Mouse (Mus musculus) heart, postnatal 0 days (tissue): ENCODE results near the gene Stx8. TPM values are rescaled to one million over a fixed set of nuclear protein-coding genes. Genes with fewer than 3 reads are reported as not detected.

Experiments
- ATAC-seq: fragments of 200-750 bp; cut with Nextera tagmentation; 2 replicates; pipeline ENCODE4 v1.8.0; 2017; ENCODE audit warnings: low read depth, moderate number of reproducible peaks, moderate library complexity; ENCODE audit not compliant: insufficient read depth
- DNase-seq: peaks from one replicate; pipeline ENCODE4 v3.0.0-alpha.2; 2016; ENCODE audit warnings: low spot score
- H3K27ac ChIP-seq: fragments of 300-500 bp; sonication (generic); 2 replicates; pipeline ENCODE4 v1.5.1; 2014; ENCODE audit warnings: low read depth, mild to moderate bottlenecking
- H3K27me3 ChIP-seq: fragments of 300-500 bp; sonication (generic); 2 replicates; pipeline ENCODE4 v1.6.1; 2014; ENCODE audit warnings: low read length, mixed read lengths; ENCODE audit not compliant: control insufficient read depth, insufficient read depth
- H3K36me3 ChIP-seq: fragments of 300-500 bp; sonication (generic); replicated peaks from 2 replicates; pipeline ENCODE4 v1.6.1; 2014; ENCODE audit warnings: low read length, mixed read lengths; ENCODE audit not compliant: control insufficient read depth, insufficient read depth
- H3K4me1 ChIP-seq: fragments of 300-500 bp; sonication (generic); 2 replicates; pipeline ENCODE4 v1.6.1; 2014; ENCODE audit warnings: antibody characterized with exemption; ENCODE audit not compliant: control insufficient read depth, insufficient read depth
- H3K4me2 ChIP-seq: fragments of 300-500 bp; sonication (generic); 2 replicates; pipeline ENCODE4 v1.6.1; 2014; ENCODE audit warnings: low read depth, mild to moderate bottlenecking, low read length, moderate library complexity
- H3K4me3 ChIP-seq: fragments of 300-500 bp; sonication (generic); 2 replicates; pipeline ENCODE4 v1.5.1; 2014; ENCODE audit warnings: low read depth, low read length
- H3K9ac ChIP-seq: fragments of 300-500 bp; sonication (generic); replicated peaks from 2 replicates; pipeline ENCODE4 v1.6.1; 2014; ENCODE audit warnings: low read depth, low read length, mixed read lengths
- H3K9me3 ChIP-seq: fragments of 300-500 bp; sonication (generic); replicated peaks from 2 replicates; pipeline ENCODE4 v1.6.1; 2016; ENCODE audit warnings: low read length; ENCODE audit not compliant: control insufficient read depth
- CTCF ChIP-seq: IDR thresholded peaks from 2 replicates; pipeline ENCODE4 v1.5.1; 2016; ENCODE audit warnings: antibody characterized with exemption, control low read depth, low read depth
- EP300 ChIP-seq: IDR thresholded peaks from 2 replicates; pipeline ENCODE4 v1.6.1; 2016; ENCODE audit warnings: antibody characterized with exemption, low read depth
- WGBS: fragments of 180-500 bp; shearing (Covaris S2); extraction: QIAGEN DNeasy Blood & Tissue Kit; methylation state at CpG from one replicate; pipeline ENCODE4 v1.1.7; 2014; 5-methylcytosine and 5-hydroxymethylcytosine counted together
- polyA plus RNA-seq: library from polyadenylated mRNA; unstranded; fragments of >200 nt; fragmentation: Nextera tagmentation; extraction: Ambion mirVana; gene quantifications from 2 replicates; pipeline ENCODE4 v1.2.1, GENCODE M21; 2015
- total RNA-seq: library from RNA; depleted of rRNA; stranded (reverse); fragments of >200 nt; gene quantifications from 2 replicates; pipeline ENCODE4 v1.2.3, GENCODE M21; 2014; ENCODE audit warnings: low replicate concordance

The Stx8 gene
- total and polyA plus RNA-seq, 2 experiments from 2014 or later, result 15.9 to 69.0 TPM

DNA sequence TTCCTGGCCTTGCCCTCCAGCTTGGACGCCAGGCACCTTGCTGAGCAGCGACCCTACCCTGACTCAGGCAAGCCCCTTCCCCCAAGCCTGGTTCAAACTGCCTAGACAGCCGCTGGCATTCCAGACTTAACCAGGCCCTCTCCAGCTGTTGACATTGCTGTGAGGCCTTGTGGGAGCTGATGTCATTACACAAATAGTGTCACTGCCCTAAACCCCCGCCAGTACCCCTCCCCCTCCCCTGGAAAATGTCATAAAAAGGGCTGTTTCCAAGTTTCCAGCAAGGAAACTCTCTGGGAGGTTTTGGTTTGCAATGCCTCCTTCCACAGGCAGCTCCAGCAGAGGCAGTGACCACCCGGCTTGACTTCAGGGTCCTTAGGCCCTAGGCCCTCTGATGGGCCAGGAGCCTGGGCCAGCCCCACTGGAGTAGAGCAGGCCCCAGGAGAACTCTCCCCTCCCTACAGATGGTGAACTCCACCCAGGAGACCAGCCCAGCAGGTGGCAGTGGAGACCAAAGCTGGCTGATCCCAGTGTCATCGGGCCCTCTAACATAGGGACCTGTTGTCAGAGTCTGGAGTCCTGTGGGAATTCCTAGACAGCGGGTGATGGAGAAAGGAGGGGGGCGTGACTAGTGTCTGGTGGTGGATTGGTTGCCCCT lies 246.1 kb downstream of the Stx8 start:
- Histone ChIP-seq H3K9ac (no peak overlapping the region), H3K9me3 (no peaks in the 10 kb centered on the region), H3K36me3 (0 out of 2 replicates have a peak, but pooled peaks cover 4% of the 10 kb centered on the region), H3K27ac (peak overlapping the region; percentile 62), H3K4me1 (0 out of 2 replicates have a peak, but pooled peaks cover 18% of the 10 kb centered on the region), H3K27me3 (no peaks in the 10 kb centered on the region), H3K4me2 (no peak overlapping the region), H3K4me3 (no peak overlapping the region)
- 37% methylated on average over 8 of the region's 8 CpGs for WGBS
- TF ChIP-seq CTCF, result peak; percentile 68
- TF ChIP-seq EP300, result 0 out of 2 replicates have a peak, but pooled peaks have one; percentile 40
- DNase-seq, result peak; percentile 61
- peak; percentile 54 for ATAC-seq

DNA sequence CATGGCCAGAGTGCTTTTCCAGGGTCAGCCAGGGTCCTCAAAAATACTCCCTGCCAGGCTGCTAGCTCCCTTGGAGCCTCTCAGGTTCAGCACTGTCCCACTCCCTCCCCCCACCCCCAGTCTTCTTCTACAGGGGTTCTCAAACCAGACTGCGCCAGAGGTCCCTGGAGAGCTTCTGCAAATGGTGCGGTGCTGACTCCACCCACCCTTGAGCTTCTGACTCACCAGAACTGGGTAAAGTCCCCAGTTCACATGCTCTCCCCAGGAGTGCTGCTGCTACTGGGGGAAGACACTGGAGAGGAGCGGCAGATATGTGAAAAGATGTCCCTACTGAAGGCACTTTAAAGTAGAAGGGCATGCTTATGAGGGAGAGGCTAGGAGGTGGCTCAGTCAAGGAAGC lies 247.9 kb downstream of the Stx8 start:
- H3K4me1 ChIP-seq, result 0 out of 2 replicates have a peak, but pooled peaks cover 18% of the 10 kb centered on the region
- 72% methylated on average over 3 of the region's 3 CpGs for WGBS
- no peak overlapping the region for H3K27ac ChIP-seq
- no peaks in the 10 kb centered on the region for H3K27me3 ChIP-seq
- DNase-seq (no peak), ATAC-seq (no peak)
- H3K4me3 ChIP-seq, result no peak overlapping the region
- H3K36me3 ChIP-seq, result 0 out of 2 replicates have a peak, but pooled peaks cover 4% of the 10 kb centered on the region
- TF ChIP-seq EP300 (no peak), CTCF (no peak)
- H3K9ac ChIP-seq, result no peak overlapping the region
- no peaks in the 10 kb centered on the region for H3K9me3 ChIP-seq
- H3K4me2 ChIP-seq, result no peak overlapping the region

DNA sequence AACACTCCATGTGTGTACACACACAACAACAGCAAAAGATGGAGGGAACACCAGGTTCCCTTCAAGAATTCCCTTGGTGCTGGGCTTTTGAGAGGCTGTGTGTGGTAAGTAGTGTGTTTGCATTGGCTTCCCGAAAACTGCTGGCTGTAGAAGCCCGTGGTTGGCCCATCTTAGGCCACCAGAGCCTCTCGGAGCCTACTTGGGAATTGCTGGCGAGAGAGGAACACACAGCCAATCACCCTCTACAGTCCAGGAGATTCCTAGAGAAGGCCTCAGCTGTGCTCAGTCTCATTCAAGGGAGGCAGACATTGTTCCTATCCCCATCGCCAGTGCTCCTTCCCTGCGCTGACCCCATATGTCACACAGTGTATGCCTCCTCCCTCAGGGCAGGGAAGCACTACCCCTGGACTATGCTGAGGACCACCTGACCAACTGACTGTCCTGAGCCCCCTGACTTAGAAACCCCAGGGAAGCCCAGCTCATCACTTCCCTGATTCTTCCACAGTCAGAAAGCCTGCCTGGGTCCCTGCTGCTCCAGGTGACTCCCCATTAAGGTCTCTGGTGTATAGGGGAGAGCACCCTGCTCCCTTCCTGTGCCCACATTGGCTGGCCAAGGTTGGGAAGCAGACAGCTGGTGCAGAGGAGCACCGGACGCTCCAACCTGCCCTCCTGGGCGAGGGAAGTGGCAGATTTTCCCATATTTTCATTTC lies 248.7 kb downstream of the Stx8 start:
- ATAC-seq, result no peak
- WGBS, result 90% methylated on average over 9 of the region's 9 CpGs
- H3K4me3 ChIP-seq, result no peak overlapping the region
- DNase-seq, result no peak
- no peaks in the 10 kb centered on the region for H3K27me3 ChIP-seq
- no peak overlapping the region for H3K4me2 ChIP-seq
- TF ChIP-seq CTCF, result no peak
- TF ChIP-seq EP300, result no peak
- peaks cover 4% of the 10 kb centered on the region; the same call in 1 of the 2 replicates for H3K36me3 ChIP-seq
- no peaks in the 10 kb centered on the region for H3K9me3 ChIP-seq
- 0 out of 2 replicates have a peak, but pooled peaks cover 18% of the 10 kb centered on the region for H3K4me1 ChIP-seq
- H3K9ac ChIP-seq, result no peak overlapping the region
- no peak overlapping the region for H3K27ac ChIP-seq

DNA sequence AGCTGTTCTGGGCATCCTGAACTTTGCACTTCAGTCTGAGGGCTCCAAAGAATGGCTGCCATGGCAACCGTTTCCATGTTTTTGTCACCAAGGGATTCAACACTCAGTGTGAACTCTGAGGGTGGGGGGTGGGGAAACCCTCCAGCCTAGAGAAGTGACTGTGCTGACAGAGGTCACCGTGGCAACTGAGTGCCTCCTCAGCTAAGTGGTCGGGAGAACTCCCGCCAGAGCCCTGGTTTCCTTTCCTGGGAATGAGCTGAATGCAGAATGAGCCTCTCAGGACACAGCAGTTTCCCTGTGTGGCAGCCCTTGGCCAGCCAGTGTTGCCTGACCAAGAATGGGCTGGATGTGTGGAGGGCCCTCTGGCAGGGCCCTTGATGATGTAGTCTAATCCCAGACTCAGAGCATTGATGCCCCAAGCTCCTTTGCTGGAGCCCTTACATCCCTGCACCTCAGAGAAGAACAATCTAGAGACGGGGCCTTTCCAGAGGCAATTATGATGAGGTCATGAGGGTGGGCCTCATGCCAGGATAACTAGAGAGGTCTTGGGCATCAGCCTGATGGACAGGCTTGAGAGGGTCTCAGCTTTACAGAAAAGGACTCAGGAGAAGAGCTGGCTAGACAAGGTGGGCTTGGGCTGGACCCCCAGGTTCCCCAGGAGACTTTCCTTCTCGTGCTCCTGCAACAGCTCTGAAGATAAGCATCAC lies 249.4 kb downstream of the Stx8 start:
- peaks cover 4% of the 10 kb centered on the region; the same call in 1 of the 2 replicates for H3K36me3 ChIP-seq
- no peak overlapping the region for H3K27ac ChIP-seq
- H3K4me1 ChIP-seq, result 0 out of 2 replicates have a peak, but pooled peaks cover 18% of the 10 kb centered on the region
- no peaks in the 10 kb centered on the region for H3K9me3 ChIP-seq
- DNase-seq (no peak), ATAC-seq (no peak)
- 32% methylated on average over 6 of the region's 6 CpGs for WGBS
- H3K27me3 ChIP-seq, result no peaks in the 10 kb centered on the region
- TF ChIP-seq EP300, result no peak
- TF ChIP-seq CTCF, result no peak
- no peak overlapping the region for H3K4me2 ChIP-seq
- no peak overlapping the region for H3K4me3 ChIP-seq
- no peak overlapping the region for H3K9ac ChIP-seq

DNA sequence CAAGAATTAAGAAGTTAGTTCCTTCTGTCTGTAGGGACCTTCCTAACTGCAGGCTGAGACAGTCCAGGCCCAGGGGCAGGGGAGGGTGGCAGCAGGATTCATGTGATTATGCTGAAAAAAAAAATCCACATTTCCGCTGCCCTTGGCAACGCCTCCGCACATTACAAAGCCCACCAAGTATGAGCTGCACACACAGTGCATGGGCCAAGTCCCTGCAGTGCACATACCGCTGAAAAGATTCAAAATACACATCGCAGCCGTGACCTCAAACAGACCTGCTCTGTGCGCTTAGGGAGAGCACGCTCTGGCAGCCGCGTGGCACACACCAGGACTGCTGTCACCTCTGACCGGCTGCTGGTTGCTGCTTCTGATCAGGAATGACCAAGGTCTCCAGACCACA lies 250.0 kb downstream of the Stx8 start:
- 0 out of 2 replicates have a peak, but pooled peaks cover 18% of the 10 kb centered on the region for H3K4me1 ChIP-seq
- no peak overlapping the region for H3K9ac ChIP-seq
- DNase-seq, result no peak
- H3K9me3 ChIP-seq, result no peaks in the 10 kb centered on the region
- H3K27me3 ChIP-seq, result no peaks in the 10 kb centered on the region
- WGBS, result 71% methylated on average over 11 of the region's 11 CpGs
- H3K36me3 ChIP-seq, result peaks cover 4% of the 10 kb centered on the region; the same call in 1 of the 2 replicates
- no peak for ATAC-seq
- H3K4me3 ChIP-seq, result no peak overlapping the region
- no peak overlapping the region for H3K27ac ChIP-seq
- no peak overlapping the region for H3K4me2 ChIP-seq
- no peak for TF ChIP-seq CTCF
- no peak for TF ChIP-seq EP300
